Mouse (Mus musculus) midbrain, postnatal 0 days (tissue): ENCODE measurements around the gene Gm43720. TPM values are rescaled to one million over a fixed set of nuclear protein-coding genes. Genes with fewer than 3 reads are reported as not detected.
A peak's percentile ranks its signal among the peaks of the same experiment; 100 is the strongest.

Experiments used
- ATAC-seq: fragments of 200-750 bp; cut with Nextera tagmentation; 2 replicates; pipeline ENCODE4 v1.8.0; 2017; ENCODE audit warnings: moderate number of reproducible peaks, mild to moderate bottlenecking, moderate TSS enrichment, moderate library complexity; ENCODE audit not compliant: low FRiP score
- DNase-seq: peaks from one replicate; pipeline ENCODE4 v3.0.0-alpha.2; 2015; ENCODE audit warnings: low spot score
- H3K27ac ChIP-seq: fragments of 300-500 bp; sonication (generic); 2 replicates; pipeline ENCODE4 v1.5.1; 2014; ENCODE audit warnings: low read depth, mild to moderate bottlenecking, low read length, mixed read lengths
- H3K27me3 ChIP-seq: fragments of 300-500 bp; sonication (generic); 2 replicates; pipeline ENCODE4 v1.6.1; 2014; ENCODE audit warnings: low read length, control low read depth, mixed read lengths; ENCODE audit not compliant: insufficient read depth
- H3K36me3 ChIP-seq: fragments of 300-500 bp; sonication (generic); 2 replicates; pipeline ENCODE4 v1.6.1; 2014; ENCODE audit warnings: low read length, control low read depth, mixed read lengths; ENCODE audit not compliant: insufficient read depth
- H3K4me1 ChIP-seq: fragments of 300-500 bp; sonication (generic); 2 replicates; pipeline ENCODE4 v1.6.1; 2014; ENCODE audit warnings: mild to moderate bottlenecking, control low read depth, antibody characterized with exemption, low read length, mixed read lengths; ENCODE audit not compliant: insufficient read depth
- H3K4me2 ChIP-seq: fragments of 300-500 bp; sonication (generic); 2 replicates; pipeline ENCODE4 v1.6.1; 2014; ENCODE audit warnings: low read depth, mild to moderate bottlenecking, low read length, mixed read lengths; ENCODE audit not compliant: poor library complexity, severe bottlenecking
- H3K4me3 ChIP-seq: fragments of 300-500 bp; sonication (generic); 2 replicates; pipeline ENCODE4 v1.5.1; 2014; ENCODE audit warnings: low read depth, mild to moderate bottlenecking, low read length, moderate library complexity
- H3K9ac ChIP-seq: fragments of 300-500 bp; sonication (generic); replicated peaks from 2 replicates; pipeline ENCODE4 v1.6.1; 2014; ENCODE audit warnings: mild to moderate bottlenecking, low read length, moderate library complexity, mixed read lengths; ENCODE audit not compliant: poor library complexity, severe bottlenecking
- H3K9me3 ChIP-seq: fragments of 300-500 bp; sonication (generic); 2 replicates; pipeline ENCODE4 v1.6.1; 2016; ENCODE audit warnings: low read length, control low read depth
- CTCF ChIP-seq: IDR thresholded peaks from 2 replicates; pipeline ENCODE4 v1.5.1; 2016; ENCODE audit warnings: antibody characterized with exemption, mild to moderate bottlenecking
- WGBS: fragments of 180-500 bp; shearing (Covaris S2); extraction: QIAGEN DNeasy Blood & Tissue Kit; methylation state at CpG from one replicate; pipeline ENCODE4 v1.1.7; 2014; 5-methylcytosine and 5-hydroxymethylcytosine counted together
- polyA plus RNA-seq: library from polyadenylated mRNA; unstranded; fragments of >200 nt; fragmentation: Nextera tagmentation; extraction: Ambion mirVana; gene quantifications from 2 replicates; pipeline ENCODE4 v1.2.1, GENCODE M21; 2015
- total RNA-seq: library from RNA; depleted of rRNA; stranded (reverse); fragments of >200 nt; gene quantifications from 2 replicates; pipeline ENCODE4 v1.2.3, GENCODE M21; 2014

The Gm43720 gene
- total and polyA plus RNA-seq, 2 experiments from 2014 or later: 0.11 TPM; not detected in 1

GRCm38 (mm10) chr5:138264207-138264578 lies 15.6 kb downstream of the Gm43720 start:
- peak overlapping the region; percentile 63 for H3K4me2 ChIP-seq
- peaks cover 22% of the 10 kb centered on the region for H3K36me3 ChIP-seq
- no peaks in the 10 kb centered on the region for H3K9me3 ChIP-seq
- ATAC-seq (no peak), DNase-seq (no peak)
- 0 out of 2 replicates have a peak overlapping the region, but pooled peaks have one; percentile 47 for H3K27ac ChIP-seq
- H3K27me3 ChIP-seq: no peaks in the 10 kb centered on the region
- peak overlapping the region; percentile 94 for H3K4me3 ChIP-seq
- WGBS: 12% methylated on average over 6 of the region's 6 CpGs
- H3K4me1 ChIP-seq: peaks cover 4% of the 10 kb centered on the region; the same call in 1 of the 2 replicates
- peak overlapping the region; percentile 95 for H3K9ac ChIP-seq
- TF ChIP-seq CTCF: no peak

DNA sequence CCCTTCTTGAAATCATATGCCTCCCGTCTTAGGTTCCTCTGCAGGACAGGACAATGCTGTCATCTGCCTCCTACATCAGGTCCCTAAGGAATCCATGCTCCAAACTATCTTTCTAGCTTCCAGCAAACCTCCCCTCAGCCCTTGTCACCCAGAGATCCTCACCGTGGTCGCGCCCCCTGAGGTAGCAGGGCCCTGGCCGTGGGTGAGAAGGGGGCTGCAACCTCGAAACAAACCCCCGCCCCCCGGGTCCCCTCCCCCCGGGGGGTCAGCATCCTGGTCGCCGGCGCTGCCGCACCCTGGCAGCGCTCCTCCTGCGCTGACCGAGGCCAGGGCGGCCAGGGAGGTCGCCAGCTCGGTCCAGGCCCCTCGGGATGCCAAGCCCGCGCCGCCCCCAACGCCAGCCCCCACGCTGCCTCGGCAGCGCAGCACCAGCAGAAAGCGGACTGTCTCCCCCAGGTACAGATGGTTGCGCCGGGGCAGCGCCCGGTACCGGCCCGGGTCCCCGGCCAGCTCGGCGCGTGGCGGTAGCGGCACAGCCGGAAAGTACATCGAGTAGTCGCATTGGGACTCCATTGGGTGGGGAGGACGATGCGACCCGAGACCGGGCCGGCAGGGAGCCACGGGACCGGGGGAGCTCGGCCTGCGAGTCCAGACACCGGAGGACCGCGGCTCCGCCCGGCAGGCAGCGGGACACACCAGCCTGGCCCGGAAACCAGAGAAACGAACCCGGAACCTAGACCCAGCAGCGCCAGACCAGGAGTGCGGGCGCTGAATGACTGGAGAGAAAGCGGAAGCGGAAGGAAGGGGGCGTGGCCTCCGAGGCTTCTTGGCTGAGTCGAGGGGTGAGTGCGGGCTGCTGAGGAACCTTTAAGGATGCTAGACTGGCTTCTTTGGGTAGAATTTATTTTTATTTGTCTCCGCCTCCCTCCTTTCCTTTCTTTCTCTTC lies 16.2 kb downstream of the Gm43720 start, which contains the start of gene BC037034:
Gene BC037034, minus strand, starts transcription at position 774 of the 947 bp plus-strand sequence.
- peaks cover 28% of the 10 kb centered on the region for H3K36me3 ChIP-seq
- H3K9me3 ChIP-seq: no peaks in the 10 kb centered on the region
- H3K4me2 ChIP-seq: peak within 1 kb of the TSS; percentile 63
- peak; percentile 95 for DNase-seq
- H3K4me3 ChIP-seq: peak within 1 kb of the TSS; percentile 94
- peak; percentile 90 for ATAC-seq
- under 1% methylated on average over 59 of the region's 71 CpGs for WGBS
- peak within 1 kb of the TSS; percentile 79 for H3K27ac ChIP-seq
- TF ChIP-seq CTCF: peak; percentile 33; the same call in 1 of the 2 replicates
- H3K9ac ChIP-seq: peak within 1 kb of the TSS; percentile 95
- H3K4me1 ChIP-seq: peaks cover 4% of the 10 kb centered on the region; the same call in 1 of the 2 replicates
- no peaks in the 10 kb centered on the region for H3K27me3 ChIP-seq

- peaks cover 30% of the 10 kb centered on the region for H3K36me3 ChIP-seq
- H3K9me3 ChIP-seq: no peaks in the 10 kb centered on the region
- peak overlapping the region; percentile 63 for H3K4me2 ChIP-seq
- peaks cover 4% of the 10 kb centered on the region; the same call in 1 of the 2 replicates for H3K4me1 ChIP-seq
- TF ChIP-seq CTCF: no peak
- WGBS: 66% methylated on average over 18 of the region's 18 CpGs
- no peaks in the 10 kb centered on the region for H3K27me3 ChIP-seq
- DNase-seq (no peak), ATAC-seq (no peak)
- H3K4me3 ChIP-seq: peak overlapping the region; percentile 94
- peak overlapping the region; percentile 79; the same call in 1 of the 2 replicates for H3K27ac ChIP-seq
- H3K9ac ChIP-seq: peak overlapping the region; percentile 95
These were observed 17.0 kb downstream of the Gm43720 start for GRCm38 (mm10) chr5:138262582-138263240.

- 84% methylated on average over 4 of the region's 4 CpGs for WGBS
- DNase-seq (no peak), ATAC-seq (no peak)
- TF ChIP-seq CTCF: no peak
- Histone ChIP-seq H3K4me2 (no peak overlapping the region), H3K27ac (no peak overlapping the region), H3K4me3 (no peak overlapping the region), H3K9ac (no peak overlapping the region), H3K4me1 (peaks cover 4% of the 10 kb centered on the region; the same call in 1 of the 2 replicates), H3K27me3 (no peaks in the 10 kb centered on the region), H3K9me3 (no peaks in the 10 kb centered on the region), H3K36me3 (peaks cover 33% of the 10 kb centered on the region)
These were observed 17.8 kb downstream of the Gm43720 start for GRCm38 (mm10) chr5:138262001-138262400.

DNA sequence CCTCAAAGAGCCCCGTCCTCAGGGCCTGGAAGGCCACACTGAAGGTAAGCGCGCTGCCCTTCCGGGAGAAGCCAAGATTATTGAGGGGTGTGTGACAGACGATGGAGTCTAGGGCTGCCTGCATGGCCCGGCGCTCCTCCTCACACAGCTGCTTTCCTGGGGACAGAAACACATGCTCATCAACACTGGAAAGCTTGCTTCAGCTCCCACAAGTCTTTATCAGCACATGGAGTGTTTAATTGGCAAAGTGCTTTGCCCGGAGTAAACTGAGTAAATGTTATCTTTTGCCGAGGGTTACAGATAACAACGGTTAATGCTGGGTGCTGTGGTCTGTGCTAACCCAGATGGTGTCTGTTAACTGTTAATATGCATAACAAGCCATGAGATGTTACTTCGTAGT lies 18.9 kb downstream of the Gm43720 start:
- Histone ChIP-seq H3K9me3 (no peaks in the 10 kb centered on the region), H3K27me3 (no peaks in the 10 kb centered on the region), H3K9ac (no peak overlapping the region), H3K4me3 (no peak overlapping the region), H3K36me3 (peaks cover 33% of the 10 kb centered on the region), H3K4me1 (peaks cover 6% of the 10 kb centered on the region; the same call in 1 of the 2 replicates), H3K4me2 (no peak overlapping the region), H3K27ac (no peak overlapping the region)
- no peak for TF ChIP-seq CTCF
- no peak for ATAC-seq
- DNase-seq: no peak
- 93% methylated on average over 11 of the region's 11 CpGs for WGBS
